Mouse (Mus musculus) forebrain, embryonic 11.5 days (tissue): ENCODE measurements around the gene Ncbp3. TPM values are rescaled to one million over a fixed set of nuclear protein-coding genes. Genes with fewer than 3 reads are reported as not detected.

Experiments used
- ATAC-seq: fragments of 200-750 bp; cut with Nextera tagmentation; replicated peaks from 2 replicates; pipeline ENCODE4 v1.8.0; 2017; ENCODE audit warnings: moderate TSS enrichment; ENCODE audit not compliant: low FRiP score
- DNase-seq: peaks from one replicate; pipeline ENCODE4 v3.0.0-alpha.2; 2017; ENCODE audit warnings: low spot score
- H3K27ac ChIP-seq: fragments of 300-500 bp; sonication (generic); 2 replicates; pipeline ENCODE4 v1.5.1; 2014; ENCODE audit warnings: low read depth, low read length
- H3K27me3 ChIP-seq: fragments of 300-500 bp; sonication (generic); 2 replicates; pipeline ENCODE4 v1.6.1; 2014; ENCODE audit warnings: mild to moderate bottlenecking, low read length, mixed read lengths; ENCODE audit not compliant: control insufficient read depth, insufficient read depth
- H3K36me3 ChIP-seq: fragments of 300-500 bp; sonication (generic); 2 replicates; pipeline ENCODE4 v1.6.1; 2014; ENCODE audit warnings: mild to moderate bottlenecking, low read length, moderate library complexity, mixed read lengths; ENCODE audit not compliant: control insufficient read depth, insufficient read depth
- H3K4me1 ChIP-seq: fragments of 300-500 bp; sonication (generic); replicated peaks from 2 replicates; pipeline ENCODE4 v1.6.1; 2014; ENCODE audit warnings: low read length, mixed read lengths; ENCODE audit not compliant: control insufficient read depth, insufficient read depth
- H3K4me2 ChIP-seq: fragments of 300-500 bp; sonication (generic); 2 replicates; pipeline ENCODE4 v1.6.1; 2014; ENCODE audit warnings: low read depth, mild to moderate bottlenecking, low read length, moderate library complexity, mixed read lengths; ENCODE audit not compliant: severe bottlenecking
- H3K4me3 ChIP-seq: fragments of 300-500 bp; sonication (generic); 2 replicates; pipeline ENCODE4 v1.5.1; 2014; ENCODE audit warnings: low read depth, low read length
- H3K9ac ChIP-seq: fragments of 300-500 bp; sonication (generic); 2 replicates; pipeline ENCODE4 v1.6.1; 2014; ENCODE audit warnings: low read length
- H3K9me3 ChIP-seq: fragments of 300-500 bp; sonication (generic); 2 replicates; pipeline ENCODE4 v1.6.1; 2016; ENCODE audit warnings: low read length, mixed read lengths; ENCODE audit not compliant: control insufficient read depth
- whole genome bisulfite sequencing: fragments of 180-500 bp; shearing (Covaris S2); extraction: QIAGEN DNeasy Blood & Tissue Kit; methylation state at CpG from one replicate; pipeline ENCODE4 v1.1.7; 2014; 5-methylcytosine and 5-hydroxymethylcytosine counted together
- polyA plus RNA-seq: library from polyadenylated mRNA; unstranded; fragments of >200 nt; fragmentation: Nextera tagmentation; extraction: Ambion mirVana; gene quantifications from 2 replicates; pipeline ENCODE4 v1.2.1, GENCODE M21; 2014

The Ncbp3 gene
- 12.6 and 13.2 TPM in 2 replicates for polyA plus RNA-seq

DNA sequence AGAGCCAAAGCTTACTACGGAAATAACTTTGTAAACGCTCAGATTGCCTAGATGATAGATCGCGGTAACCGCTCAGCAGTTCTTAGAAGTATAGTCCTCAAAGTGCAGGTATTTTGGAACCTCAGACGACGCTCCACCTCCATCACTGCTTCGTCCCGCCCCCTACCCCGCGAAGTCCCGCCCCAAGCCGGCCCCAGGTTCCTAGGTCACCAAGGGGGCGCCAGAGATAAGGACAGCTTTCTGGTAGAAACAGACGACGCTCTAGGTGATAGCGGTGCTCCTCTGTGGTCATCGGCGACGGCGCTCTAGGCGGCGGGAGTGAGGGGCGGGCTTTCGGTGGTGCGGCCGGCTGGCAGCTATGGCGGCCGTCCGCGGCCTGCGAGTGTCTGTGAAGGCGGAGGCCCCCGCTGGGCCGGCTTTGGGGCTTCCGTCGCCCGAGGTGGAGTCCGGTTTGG is at the start of gene Ncbp3:
Gene Ncbp3, plus strand, starts transcription at position 242 of the 455 bp plus-strand sequence.
- 0% methylated on average over 39 of the region's 39 CpGs for WGBS

DNA sequence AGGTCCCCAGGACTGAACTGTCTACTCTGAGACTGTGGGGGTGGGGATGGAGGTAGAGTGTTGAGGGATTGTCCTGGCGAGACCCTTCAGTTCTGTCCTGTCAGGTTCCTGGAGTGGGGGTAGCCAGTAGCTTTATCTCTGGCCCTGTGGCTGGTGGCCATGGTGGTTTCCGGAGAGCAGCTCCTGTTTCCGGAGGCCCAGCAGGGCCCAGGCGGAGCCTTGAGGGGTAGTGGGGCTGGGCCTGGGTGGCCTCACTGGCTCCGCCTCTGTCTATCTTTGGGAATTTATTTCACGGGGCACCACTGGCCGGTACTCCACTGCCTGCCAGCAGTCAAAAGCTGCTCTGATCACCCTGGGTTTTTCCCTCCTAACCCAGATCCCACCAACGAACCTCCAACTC is 48.8 kb upstream of the Ncbp3 start, which contains the start of gene P2rx1:
Gene P2rx1, plus strand, starts transcription at position 333 of the 400 bp plus-strand sequence.
- Histone ChIP-seq H3K4me1 (no peaks in the 10 kb centered on the region), H3K4me3 (no peak within 1 kb of the TSS), H3K9ac (no peak within 1 kb of the TSS), H3K27me3 (no peaks in the 10 kb centered on the region), H3K9me3 (no peaks in the 10 kb centered on the region), H3K27ac (no peak within 1 kb of the TSS), H3K4me2 (no peak within 1 kb of the TSS), H3K36me3 (no peaks in the 10 kb centered on the region)
- ATAC-seq, result no peak
- no peak for DNase-seq
- 56% methylated on average over 8 of the region's 8 CpGs for WGBS

More for the DNA sequence above, at the start of gene Ncbp3:
- Histone ChIP-seq H3K27me3 (no peaks in the 10 kb centered on the region), H3K27ac (peak within 1 kb of the TSS; percentile 81), H3K9me3 (no peaks in the 10 kb centered on the region), H3K4me2 (peak within 1 kb of the TSS; percentile 85), H3K9ac (peak within 1 kb of the TSS; percentile 87), H3K4me1 (peaks cover 8% of the 10 kb centered on the region; the same call in 1 of the 2 replicates), H3K36me3 (no peaks in the 10 kb centered on the region), H3K4me3 (peak within 1 kb of the TSS; percentile 91)
- ATAC-seq, result peak; percentile 96
- DNase-seq, result peak; percentile 97

DNA sequence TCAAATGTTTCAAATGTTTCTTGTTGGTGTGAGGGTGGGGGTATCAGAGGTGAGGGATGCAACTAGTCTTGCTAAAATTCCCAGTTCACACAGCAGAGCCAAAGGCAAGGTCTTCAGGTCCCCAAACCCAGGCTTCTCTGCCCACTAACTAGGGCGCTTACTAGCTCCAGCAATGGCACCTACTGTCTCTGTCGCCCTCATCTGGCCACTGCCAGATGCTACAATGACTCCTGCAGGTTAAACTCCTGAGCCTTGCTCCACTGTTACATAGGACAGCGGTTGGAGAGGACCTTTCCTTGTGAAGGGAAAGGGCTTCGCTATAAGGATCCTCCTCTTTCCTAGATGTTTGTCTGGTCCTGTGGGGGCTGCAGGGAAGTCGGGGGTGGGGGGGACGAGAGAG is 46.6 kb upstream of the Ncbp3 start:
- peak; percentile 76 for DNase-seq
- H3K4me1 ChIP-seq, result no peaks in the 10 kb centered on the region
- ATAC-seq, result no peak
- H3K9me3 ChIP-seq, result no peaks in the 10 kb centered on the region
- H3K4me3 ChIP-seq, result no peak overlapping the region
- H3K9ac ChIP-seq, result no peak overlapping the region
- H3K27me3 ChIP-seq, result no peaks in the 10 kb centered on the region
- no peak overlapping the region for H3K27ac ChIP-seq
- WGBS, result 18% methylated on average over 6 of the region's 6 CpGs
- H3K36me3 ChIP-seq, result no peaks in the 10 kb centered on the region
- no peak overlapping the region for H3K4me2 ChIP-seq

DNA sequence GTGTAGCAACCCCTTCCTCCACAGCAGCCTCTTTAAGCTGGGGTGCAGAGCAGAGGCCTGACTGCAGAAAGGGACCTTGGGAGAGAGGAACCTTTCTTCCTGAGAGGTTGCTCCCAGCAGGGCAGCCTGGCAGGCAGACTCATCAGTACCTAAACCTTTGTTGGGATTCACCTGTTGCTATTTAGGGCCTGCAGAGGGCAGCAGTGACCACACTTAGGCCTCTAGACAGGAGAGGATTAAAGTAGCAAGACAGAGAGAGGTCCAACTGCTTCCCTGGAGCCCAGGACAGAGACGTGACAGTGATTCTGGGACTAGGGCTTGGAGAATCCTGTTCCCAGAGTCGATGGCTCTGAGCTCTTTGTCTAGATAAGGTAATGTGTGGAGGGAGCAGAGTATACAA is 41.2 kb upstream of the Ncbp3 start:
- no peak overlapping the region for H3K4me3 ChIP-seq
- DNase-seq (peak; percentile 63), ATAC-seq (peak; percentile 61)
- no peaks in the 10 kb centered on the region for H3K36me3 ChIP-seq
- H3K9ac ChIP-seq, result no peak overlapping the region
- H3K4me2 ChIP-seq, result no peak overlapping the region
- no peaks in the 10 kb centered on the region for H3K4me1 ChIP-seq
- H3K27ac ChIP-seq, result no peak overlapping the region
- 7% methylated on average over 2 of the region's 2 CpGs for WGBS
- H3K27me3 ChIP-seq, result no peaks in the 10 kb centered on the region
- no peaks in the 10 kb centered on the region for H3K9me3 ChIP-seq

DNA sequence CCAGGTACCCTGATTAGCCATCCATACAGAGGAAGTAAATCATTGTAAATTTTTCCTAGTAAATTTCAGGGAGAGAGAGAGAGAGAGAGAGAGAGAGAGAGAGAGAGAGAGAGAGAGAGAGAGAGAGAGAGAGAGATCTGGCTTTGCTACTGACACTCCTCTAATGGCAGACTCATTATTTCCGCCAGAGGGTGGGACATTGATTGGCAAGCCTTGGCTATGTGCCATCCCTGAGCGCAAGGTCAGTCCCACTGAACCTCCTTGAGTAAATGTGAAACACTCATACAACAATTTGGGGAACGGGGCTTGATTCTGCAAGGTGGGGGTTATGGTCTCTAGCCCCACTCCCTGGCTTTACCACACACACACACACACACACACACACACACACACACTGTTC is 40.5 kb upstream of the Ncbp3 start:
- ATAC-seq, result no peak
- Histone ChIP-seq H3K9me3 (no peaks in the 10 kb centered on the region), H3K4me3 (no peak overlapping the region), H3K4me1 (no peaks in the 10 kb centered on the region), H3K27me3 (no peaks in the 10 kb centered on the region), H3K36me3 (no peaks in the 10 kb centered on the region), H3K4me2 (no peak overlapping the region), H3K9ac (no peak overlapping the region), H3K27ac (no peak overlapping the region)
- no peak for DNase-seq
- 80% methylated on average over 3 of the region's 3 CpGs for WGBS

DNA sequence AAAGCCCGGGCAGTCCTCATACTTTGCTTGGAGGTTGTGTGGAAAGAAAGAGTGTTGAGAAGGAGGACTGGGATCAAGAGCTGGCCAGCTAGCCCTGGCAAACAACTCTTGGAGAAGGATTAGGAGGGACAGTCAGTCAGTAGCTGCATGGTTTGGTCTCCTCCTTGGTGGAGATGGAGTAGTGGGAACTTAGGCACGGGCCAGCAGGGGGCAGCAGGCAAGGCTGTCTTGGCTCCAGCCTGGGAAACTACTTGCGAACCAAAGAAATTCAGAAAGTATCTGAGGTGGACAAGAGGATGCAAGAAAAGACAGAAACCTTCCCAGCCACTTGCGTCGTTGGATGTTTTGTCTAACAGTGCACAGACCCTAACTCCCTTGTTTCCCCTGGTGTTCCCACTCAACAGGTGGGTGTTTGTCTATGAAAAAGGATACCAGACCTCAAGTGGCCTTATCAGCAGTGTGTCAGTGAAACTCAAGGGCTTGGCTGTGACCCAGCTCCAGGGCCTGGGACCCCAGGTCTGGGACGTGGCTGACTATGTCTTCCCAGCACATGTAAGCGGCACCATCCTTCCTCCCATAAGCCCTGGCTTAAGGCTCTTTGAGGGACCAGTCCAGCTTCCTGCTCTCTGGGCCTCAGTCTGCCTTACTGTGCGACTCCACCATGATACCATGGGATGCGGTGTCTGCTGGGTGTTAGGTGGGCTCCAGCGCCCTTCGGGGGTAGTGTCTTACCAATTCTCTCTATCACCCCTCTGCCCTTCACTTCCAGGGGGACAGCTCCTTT is 39.7 kb upstream of the Ncbp3 start:
- Histone ChIP-seq H3K27me3 (no peaks in the 10 kb centered on the region), H3K4me1 (no peaks in the 10 kb centered on the region), H3K36me3 (no peaks in the 10 kb centered on the region), H3K9ac (no peak overlapping the region), H3K9me3 (no peaks in the 10 kb centered on the region), H3K4me3 (no peak overlapping the region), H3K4me2 (no peak overlapping the region), H3K27ac (no peak overlapping the region)
- DNase-seq (peak; percentile 74), ATAC-seq (no peak)
- WGBS, result 67% methylated on average over 11 of the region's 11 CpGs

DNA sequence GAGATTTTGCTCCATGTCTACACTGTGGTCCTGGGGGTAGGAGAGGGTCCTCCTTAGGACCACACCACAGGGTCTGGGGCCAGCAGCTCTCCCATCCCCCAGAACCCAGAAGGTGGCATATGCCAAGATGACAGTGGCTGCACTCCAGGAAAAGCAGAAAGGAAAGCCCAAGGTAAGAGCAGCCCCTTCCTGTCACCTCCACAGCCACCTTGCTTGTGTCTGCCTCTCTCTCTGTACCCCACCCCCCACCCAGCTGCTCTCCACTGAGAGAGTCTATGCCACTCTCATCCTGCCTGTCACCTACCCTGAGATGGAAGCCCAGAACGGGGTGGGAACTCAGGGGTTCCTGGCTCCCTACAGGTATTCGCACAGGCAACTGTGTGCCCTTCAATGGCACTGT is 38.8 kb upstream of the Ncbp3 start:
- WGBS, result 63% methylated on average over 2 of the region's 2 CpGs

DNA sequence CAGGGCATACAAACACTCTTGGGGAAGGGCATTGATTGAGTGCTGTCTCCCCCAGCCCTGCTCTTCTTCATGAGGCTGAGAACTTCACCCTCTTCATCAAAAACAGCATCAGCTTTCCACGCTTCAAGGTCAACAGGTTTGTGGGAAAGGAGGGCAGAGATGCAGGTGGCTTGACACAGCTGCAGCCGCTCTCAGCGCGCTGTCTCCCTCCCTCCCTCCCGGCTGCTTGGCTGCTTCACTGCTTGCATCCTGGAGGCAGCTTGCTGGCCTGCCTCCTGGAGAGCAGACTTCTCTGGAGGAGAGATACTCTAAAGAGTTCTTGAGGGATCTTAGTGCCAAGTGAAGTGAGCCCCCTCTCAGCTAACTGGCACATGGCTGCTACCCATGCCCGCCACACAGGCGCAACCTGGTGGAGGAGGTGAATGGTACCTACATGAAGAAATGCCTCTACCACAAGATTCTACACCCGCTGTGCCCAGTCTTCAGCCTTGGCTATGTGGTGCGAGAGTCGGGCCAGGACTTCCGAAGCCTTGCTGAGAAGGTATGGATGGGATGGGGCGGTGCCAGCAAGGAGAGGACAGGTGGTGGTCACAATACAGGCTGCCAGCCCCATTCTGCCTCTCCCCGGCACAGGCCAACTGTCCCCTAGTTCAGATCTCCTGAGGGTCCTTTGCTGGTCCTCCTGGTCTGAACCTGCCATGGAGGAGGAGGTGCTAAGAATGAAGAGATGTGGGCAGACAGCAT is 37.9 kb upstream of the Ncbp3 start:
- H3K9ac ChIP-seq, result no peak overlapping the region
- no peaks in the 10 kb centered on the region for H3K9me3 ChIP-seq
- no peaks in the 10 kb centered on the region for H3K4me1 ChIP-seq
- ATAC-seq (no peak), DNase-seq (no peak)
- no peak overlapping the region for H3K27ac ChIP-seq
- H3K36me3 ChIP-seq, result no peaks in the 10 kb centered on the region
- no peak overlapping the region for H3K4me2 ChIP-seq
- H3K4me3 ChIP-seq, result no peak overlapping the region
- no peaks in the 10 kb centered on the region for H3K27me3 ChIP-seq
- WGBS, result 55% methylated on average over 13 of the region's 13 CpGs

More for the DNA sequence above, 38.8 kb upstream of the Ncbp3 start:
- H3K27me3 ChIP-seq, result no peaks in the 10 kb centered on the region
- no peaks in the 10 kb centered on the region for H3K9me3 ChIP-seq
- no peak overlapping the region for H3K27ac ChIP-seq
- H3K4me1 ChIP-seq, result no peaks in the 10 kb centered on the region
- no peak overlapping the region for H3K4me3 ChIP-seq
- DNase-seq (no peak), ATAC-seq (no peak)
- H3K4me2 ChIP-seq, result no peak overlapping the region
- H3K36me3 ChIP-seq, result no peaks in the 10 kb centered on the region
- no peak overlapping the region for H3K9ac ChIP-seq
